ENCODE assay signal across 8 mouse cellular contexts in genomic region chr15:89377938-89378828, GRCm38 (mm10). TPM values are rescaled to one million over a fixed set of nuclear protein-coding genes. Genes with fewer than 3 reads are reported as not detected.
A peak's percentile ranks its signal among the peaks of the same experiment; 100 is the strongest.
DNase-seq lines count a peak whose midpoint lies in the region; ATAC-seq lines count a peak whose summit lies in the region.

No protein-coding gene starts in this region.

- WGBS in kidney, embryonic 15.5 days: 12% methylated on average over 46 of the region's 46 CpGs
- WGBS in hindbrain, embryonic 14.5 days: 13% methylated on average over 46 of the region's 46 CpGs
- 13% methylated on average over 46 of the region's 46 CpGs for WGBS in midbrain, embryonic 14.5 days

- peak overlapping the region; percentile 38; the same call in 1 of the 2 replicates for H3K9ac ChIP-seq in kidney, embryonic 15.5 days
- peak overlapping the region; percentile 49; the same call in 1 of the 2 replicates for H3K9ac ChIP-seq in hindbrain, embryonic 14.5 days
- H3K9ac ChIP-seq in midbrain, embryonic 14.5 days (replicated peaks; ENCODE audit: low read length): peak overlapping the region; percentile 48

- H3K4me1 ChIP-seq in kidney, embryonic 15.5 days: peaks cover 37% of the 10 kb centered on the region
- H3K4me1 ChIP-seq in hindbrain, embryonic 14.5 days (replicated peaks; ENCODE audit: control insufficient read depth, insufficient read depth, low read length): peaks cover 13% of the 10 kb centered on the region
- H3K4me1 ChIP-seq in midbrain, embryonic 14.5 days (ENCODE audit: control insufficient read depth, insufficient read depth, low read length): peaks cover 13% of the 10 kb centered on the region

- H3K4me2 ChIP-seq in kidney, embryonic 15.5 days: peak overlapping the region; percentile 85
- peak overlapping the region; percentile 48 for H3K4me2 ChIP-seq in hindbrain, embryonic 14.5 days (replicated peaks)
- peak overlapping the region; percentile 59 for H3K4me2 ChIP-seq in midbrain, embryonic 14.5 days (ENCODE audit: low read length)

- no peaks in the 10 kb centered on the region for H3K36me3 ChIP-seq in kidney, embryonic 15.5 days
- no peaks in the 10 kb centered on the region for H3K36me3 ChIP-seq in hindbrain, embryonic 14.5 days (replicated peaks; ENCODE audit: control insufficient read depth, insufficient read depth)
- H3K36me3 ChIP-seq in midbrain, embryonic 14.5 days (ENCODE audit: control insufficient read depth, insufficient read depth, low read length): no peaks in the 10 kb centered on the region

- H3K4me3 ChIP-seq in kidney, embryonic 15.5 days (replicated peaks): peak overlapping the region; percentile 44
- H3K4me3 ChIP-seq in hindbrain, embryonic 14.5 days (replicated peaks; ENCODE audit: low read length): peak overlapping the region; percentile 21
- peak overlapping the region; percentile 34 for H3K4me3 ChIP-seq in midbrain, embryonic 14.5 days (replicated peaks; ENCODE audit: low read depth, low read length)

- ATAC-seq in kidney, embryonic 15.5 days (replicated peaks; ENCODE audit: low FRiP score): no peak
- no peak for ATAC-seq in hindbrain, embryonic 14.5 days (ENCODE audit: low FRiP score)
- no peak for ATAC-seq in midbrain, embryonic 14.5 days (ENCODE audit: low FRiP score, low TSS enrichment)
- no peak for ATAC-seq in inflammation-experienced regulatory T-cells, adult 6 months

- H3K27me3 ChIP-seq in kidney, embryonic 15.5 days: peaks cover 63% of the 10 kb centered on the region
- H3K27me3 ChIP-seq in hindbrain, embryonic 14.5 days (ENCODE audit: control insufficient read depth, insufficient read depth, low read length): peaks cover 55% of the 10 kb centered on the region
- H3K27me3 ChIP-seq in midbrain, embryonic 14.5 days (ENCODE audit: control insufficient read depth, insufficient read depth, low read length): peaks cover 42% of the 10 kb centered on the region

- no peak for DNase-seq in kidney, postnatal 14 days
- DNase-seq in embryo, embryonic 11 days: peak; percentile 21
- DNase-seq in hindbrain, embryonic 14.5 days (ENCODE audit: low spot score): no peak
- peak; percentile 29 for DNase-seq in midbrain, embryonic 14.5 days
- DNase-seq in urinary bladder, postnatal 36 days (ENCODE audit: low spot score in 2 of 2): no peak
- no peak for DNase-seq in left cerebral cortex, adult 8-10 months (ENCODE audit: low spot score in 2 of 2)

- no peak overlapping the region for H3K27ac ChIP-seq in kidney, embryonic 15.5 days
- no peak overlapping the region for H3K27ac ChIP-seq in hindbrain, embryonic 14.5 days
- H3K27ac ChIP-seq in midbrain, embryonic 14.5 days (replicated peaks; ENCODE audit: low read depth, low read length): no peak overlapping the region

- H3K9me3 ChIP-seq in kidney, embryonic 15.5 days (replicated peaks): no peaks in the 10 kb centered on the region
- no peaks in the 10 kb centered on the region for H3K9me3 ChIP-seq in hindbrain, embryonic 14.5 days (ENCODE audit: control insufficient read depth, low read length)
- H3K9me3 ChIP-seq in midbrain, embryonic 14.5 days (ENCODE audit: control insufficient read depth, low read length): no peaks in the 10 kb centered on the region

RNA-seq across cellular contexts. Expression of gene Odf3b, which starts 0.9 kb away (rescaled TPM):
- polyA plus RNA-seq in kidney, embryonic 15.5 days (2015; fragmentation: Nextera tagmentation; extraction: Ambion mirVana): 0.82 and 0.83 TPM in 2 replicates
- 1.3 and 5.5 TPM in 2 replicates for polyA plus RNA-seq in hindbrain, embryonic 14.5 days (2014; fragmentation: Nextera tagmentation; extraction: Ambion mirVana)
- 0.74 and 0.82 TPM in 2 replicates for polyA plus RNA-seq in midbrain, embryonic 14.5 days (2014; fragmentation: Nextera tagmentation; extraction: Ambion mirVana)
- 1 to 10 TPM in 2 of 3 experiments, under 1 TPM in 1; 0.41 to 2.0 (median 1.8) TPM for polyA plus RNA-seq in inflammation-experienced regulatory T-cells, adult 6 months (2017; shearing (Covaris generic))
- 1 to 10 TPM; 1.9 to 3.8 (median 2.8) TPM for total RNA-seq in left cerebral cortex, adult 8-10 months (2022)

RNA-seq across cellular contexts. Expression of gene Tymp, which starts 1.3 kb away (rescaled TPM):
- 1.3 and 1.4 TPM in 2 replicates for polyA plus RNA-seq in kidney, embryonic 15.5 days (2015; fragmentation: Nextera tagmentation; extraction: Ambion mirVana)
- 2.2 and 3.0 TPM in 2 replicates for polyA plus RNA-seq in hindbrain, embryonic 14.5 days (2014; fragmentation: Nextera tagmentation; extraction: Ambion mirVana)
- polyA plus RNA-seq in midbrain, embryonic 14.5 days (2014; fragmentation: Nextera tagmentation; extraction: Ambion mirVana): 2.7 and 3.0 TPM in 2 replicates
- under 1 TPM in 2 of 3 experiments, not detected in 1; 0.94 to 0.99 TPM for polyA plus RNA-seq in inflammation-experienced regulatory T-cells, adult 6 months (2017; shearing (Covaris generic))
- 1 to 10 TPM in 2 of 4 experiments, under 1 TPM in 2; 0.57 to 1.4 (median 0.90) TPM for total RNA-seq in left cerebral cortex, adult 8-10 months (2022)

RNA-seq across cellular contexts. Expression of gene Sco2, which starts 4.5 kb away (rescaled TPM):
- 7.9 and 8.2 TPM in 2 replicates for polyA plus RNA-seq in kidney, embryonic 15.5 days (2015; fragmentation: Nextera tagmentation; extraction: Ambion mirVana)
- polyA plus RNA-seq in hindbrain, embryonic 14.5 days (2014; fragmentation: Nextera tagmentation; extraction: Ambion mirVana): 19.5 and 20.5 TPM in 2 replicates
- 12.2 and 20.7 TPM in 2 replicates for polyA plus RNA-seq in midbrain, embryonic 14.5 days (2014; fragmentation: Nextera tagmentation; extraction: Ambion mirVana)
- 1 to 10 TPM in 1 of 3 experiments, under 1 TPM in 1, not detected in 1; 0.82 to 3.4 TPM for polyA plus RNA-seq in inflammation-experienced regulatory T-cells, adult 6 months (2017; shearing (Covaris generic))
- 10 to 100 TPM; 23.2 to 28.0 (median 26.8) TPM for total RNA-seq in left cerebral cortex, adult 8-10 months (2022)

RNA-seq across cellular contexts. Expression of gene Klhdc7b, which starts 6.5 kb away (rescaled TPM):
- not detected in 2 replicates for polyA plus RNA-seq in kidney, embryonic 15.5 days (2015; fragmentation: Nextera tagmentation; extraction: Ambion mirVana)
- 0.07 TPM in 1 of 2 replicates, not detected in the other for polyA plus RNA-seq in hindbrain, embryonic 14.5 days (2014; fragmentation: Nextera tagmentation; extraction: Ambion mirVana)
- polyA plus RNA-seq in midbrain, embryonic 14.5 days (2014; fragmentation: Nextera tagmentation; extraction: Ambion mirVana): 0.08 TPM in 1 of 2 replicates, not detected in the other
- polyA plus RNA-seq in inflammation-experienced regulatory T-cells, adult 6 months (2017; shearing (Covaris generic)): under 1 TPM in 1 of 3 experiments, not detected in 2; 0.08 TPM
- total RNA-seq in left cerebral cortex, adult 8-10 months (2022): 1 to 10 TPM in 1 of 4 experiments, under 1 TPM in 3; 0.70 to 1.1 (median 0.87) TPM

RNA-seq across cellular contexts. Expression of gene Ncaph2, which starts 22.7 kb away (rescaled TPM):
- 147 and 155 TPM in 2 replicates for polyA plus RNA-seq in kidney, embryonic 15.5 days (2015; fragmentation: Nextera tagmentation; extraction: Ambion mirVana)
- 94.7 and 112 TPM in 2 replicates for polyA plus RNA-seq in hindbrain, embryonic 14.5 days (2014; fragmentation: Nextera tagmentation; extraction: Ambion mirVana)
- polyA plus RNA-seq in midbrain, embryonic 14.5 days (2014; fragmentation: Nextera tagmentation; extraction: Ambion mirVana): 106 and 111 TPM in 2 replicates
- 100 to 1,000 TPM; 145 to 237 (median 180) TPM for polyA plus RNA-seq in inflammation-experienced regulatory T-cells, adult 6 months (2017; shearing (Covaris generic))
- 100 to 1,000 TPM in 3 of 4 experiments, 10 to 100 TPM in 1; 98.3 to 110 (median 107) TPM for total RNA-seq in left cerebral cortex, adult 8-10 months (2022)

Comparison
In these comparisons a context has a peak if more than half of its experiments do, and no peak if none do; other contexts are left out.
1. DNase-seq: peak in embryo, embryonic 11 days (single experiment) and midbrain, embryonic 14.5 days (single experiment); none in kidney, postnatal 14 days (single experiment), hindbrain, embryonic 14.5 days (single experiment), urinary bladder, postnatal 36 days (0 of 2) and left cerebral cortex, adult 8-10 months (0 of 2).
2. Peak in every context shown above with its lines, with median percentiles within 50 percentile points of each other: H3K4me2 ChIP-seq, H3K4me3 ChIP-seq and H3K9ac ChIP-seq.